Mouse (Mus musculus) liver, postnatal 0 days (tissue): ENCODE measurements at regions not wholly inside any gene's neighbourhood (a gene's known extent, or its start where the extent isn't known, plus 50 kb on each side); places are given as distances from the start of the nearest gene placed in this dataset.
A peak's percentile ranks its signal among the peaks of the same experiment; 100 is the strongest.
"Not testable (repeated sequence)": the region's sequence is repeated elsewhere in the genome, so short reads cannot be mapped to it uniquely, and the experiment has no call there.

Source experiments
- ATAC-seq: fragments of 200-750 bp; cut with Nextera tagmentation; 2 replicates; pipeline ENCODE4 v1.8.0; 2017; ENCODE audit warnings: mild to moderate bottlenecking, moderate library complexity
- DNase-seq: peaks from one replicate; pipeline ENCODE4 v3.0.0-alpha.2; 2016
- H3K27ac ChIP-seq: fragments of 300-500 bp; sonication (generic); 2 replicates; pipeline ENCODE4 v1.5.1; 2014; ENCODE audit warnings: antibody characterized with exemption, moderate library complexity, mild to moderate bottlenecking, low read depth
- H3K27me3 ChIP-seq: fragments of 300-500 bp; sonication (generic); 2 replicates; pipeline ENCODE4 v1.6.1; 2014; ENCODE audit warnings: low read length, control low read depth, mixed read lengths; ENCODE audit not compliant: insufficient read depth
- H3K36me3 ChIP-seq: fragments of 300-500 bp; sonication (generic); replicated peaks from 2 replicates; pipeline ENCODE4 v1.6.1; 2014; ENCODE audit warnings: mild to moderate bottlenecking, control low read depth, low read length, moderate library complexity, mixed read lengths; ENCODE audit not compliant: insufficient read depth
- H3K4me1 ChIP-seq: fragments of 300-500 bp; sonication (generic); 2 replicates; pipeline ENCODE4 v1.6.1; 2014; ENCODE audit warnings: antibody characterized with exemption, mild to moderate bottlenecking, control low read depth; ENCODE audit not compliant: insufficient read depth
- H3K4me2 ChIP-seq: fragments of 300-500 bp; sonication (generic); 2 replicates; pipeline ENCODE4 v1.6.1; 2014; ENCODE audit warnings: low read depth, mild to moderate bottlenecking, low read length, moderate library complexity, mixed read lengths
- H3K4me3 ChIP-seq: fragments of 300-500 bp; sonication (generic); 2 replicates; pipeline ENCODE4 v1.5.1; 2014; ENCODE audit warnings: low read depth, low read length
- H3K9ac ChIP-seq: fragments of 300-500 bp; sonication (generic); replicated peaks from 2 replicates; pipeline ENCODE4 v1.6.1; 2014; ENCODE audit warnings: mild to moderate bottlenecking, moderate library complexity
- H3K9me3 ChIP-seq: fragments of 300-500 bp; sonication (generic); 2 replicates; pipeline ENCODE4 v1.6.1; 2016; ENCODE audit warnings: mild to moderate bottlenecking, control low read depth, low read length, mixed read lengths
- CTCF ChIP-seq: sonication (generic); IDR thresholded peaks from 2 replicates; pipeline ENCODE4 v1.5.1; 2016; ENCODE audit warnings: antibody characterized with exemption, low read depth
- EP300 ChIP-seq: IDR thresholded peaks from 2 replicates; pipeline ENCODE4 v1.6.1; 2016; ENCODE audit warnings: antibody characterized with exemption, low read depth, mild to moderate bottlenecking
- WGBS: fragments of 180-500 bp; shearing (Covaris S2); extraction: QIAGEN DNeasy Blood & Tissue Kit; methylation state at CpG from one replicate; pipeline ENCODE4 v1.1.7; 2014; ENCODE audit not compliant: insufficient replicate concordance; 5-methylcytosine and 5-hydroxymethylcytosine counted together

DNA sequence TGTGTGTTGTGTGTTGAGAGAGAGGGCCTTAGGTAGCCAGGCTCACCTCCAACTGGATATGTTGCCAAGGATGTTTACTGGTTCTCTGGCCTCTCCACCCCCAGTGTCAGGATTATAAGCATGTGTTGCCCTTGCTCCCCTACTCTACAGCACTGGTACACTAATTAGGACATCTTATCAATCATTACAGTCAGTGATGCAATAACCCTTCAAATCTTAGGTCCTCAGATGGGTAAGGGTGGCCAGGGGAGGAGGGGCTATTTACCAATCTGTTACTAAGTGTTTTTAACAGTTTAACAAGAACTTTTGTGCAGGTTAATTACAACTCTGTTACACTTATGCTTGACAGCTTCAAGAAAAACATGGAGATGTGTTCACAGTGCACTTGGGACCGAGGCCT, 80.1 kb upstream of the Cyp2b13 start:
- 60% methylated on average over 1 of the region's 1 CpGs for WGBS
- ATAC-seq (peak; percentile 53; the same call in 1 of the 2 replicates), DNase-seq (no peak)
- TF ChIP-seq CTCF (no peak), EP300 (no peak)
- no peaks in the 10 kb centered on the region for H3K27me3 ChIP-seq
- H3K4me2 ChIP-seq, result no peak overlapping the region
- H3K4me1 ChIP-seq, result no peaks in the 10 kb centered on the region
- no peak overlapping the region for H3K4me3 ChIP-seq
- no peaks in the 10 kb centered on the region; the same call in 1 of the 2 replicates for H3K9me3 ChIP-seq
- no peak overlapping the region for H3K27ac ChIP-seq
- no peak overlapping the region for H3K9ac ChIP-seq
- no peaks in the 10 kb centered on the region for H3K36me3 ChIP-seq

DNA sequence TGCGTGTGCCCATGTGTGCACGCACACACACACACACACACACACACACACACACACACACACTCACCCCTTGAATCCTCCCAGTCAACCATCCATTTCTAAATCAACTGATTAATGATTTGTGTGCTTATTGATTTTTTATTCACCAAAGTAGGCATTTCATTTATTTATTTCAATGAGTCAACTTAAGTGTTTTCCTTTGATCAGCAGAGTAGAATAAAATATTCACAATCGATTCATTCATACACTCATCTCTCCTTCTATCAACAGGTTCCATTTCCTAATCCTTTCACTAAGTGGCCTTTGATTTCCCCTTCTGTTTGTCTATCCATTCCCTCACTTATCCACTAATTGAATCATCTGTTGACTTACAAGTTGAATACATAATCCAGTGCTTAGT, 74.3 kb upstream of the Cyp2b13 start:
- no peak overlapping the region for H3K4me2 ChIP-seq
- H3K27ac ChIP-seq, result no peak overlapping the region
- no peak overlapping the region for H3K4me3 ChIP-seq
- DNase-seq (no peak), ATAC-seq (no peak)
- H3K27me3 ChIP-seq, result no peaks in the 10 kb centered on the region
- H3K4me1 ChIP-seq, result no peaks in the 10 kb centered on the region
- TF ChIP-seq EP300, result no peak
- no peak for TF ChIP-seq CTCF
- WGBS, result 78% methylated on average over 3 of the region's 3 CpGs
- no peaks in the 10 kb centered on the region for H3K36me3 ChIP-seq
- H3K9me3 ChIP-seq, result no peaks in the 10 kb centered on the region
- no peak overlapping the region for H3K9ac ChIP-seq

DNA sequence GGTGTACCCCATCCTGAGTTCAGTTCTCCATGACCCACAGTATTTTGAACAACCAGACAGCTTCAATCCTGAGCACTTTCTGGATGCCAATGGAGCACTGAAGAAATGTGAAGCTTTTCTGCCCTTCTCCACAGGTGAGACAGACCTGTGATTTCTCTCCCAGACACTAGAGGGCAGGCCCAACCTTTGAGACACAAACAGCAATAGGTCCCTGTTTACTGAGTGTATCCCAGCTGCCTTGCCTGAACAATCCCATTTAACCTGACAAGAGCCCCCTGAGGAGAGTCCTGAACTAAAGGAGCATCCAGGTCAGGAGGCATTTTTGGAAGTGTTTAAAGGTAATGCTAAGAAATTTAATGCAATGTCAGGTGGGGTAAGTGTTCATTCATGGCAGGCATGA, 73.0 kb upstream of the Cyp2b13 start:
- H3K4me2 ChIP-seq, result no peak overlapping the region
- no peak overlapping the region for H3K9ac ChIP-seq
- no peaks in the 10 kb centered on the region for H3K9me3 ChIP-seq
- no peak for DNase-seq
- no peaks in the 10 kb centered on the region for H3K4me1 ChIP-seq
- no peaks in the 10 kb centered on the region for H3K36me3 ChIP-seq
- no peak overlapping the region for H3K4me3 ChIP-seq
- ATAC-seq, result peak; percentile 80
- no peaks in the 10 kb centered on the region for H3K27me3 ChIP-seq
- H3K27ac ChIP-seq, result no peak overlapping the region
- TF ChIP-seq EP300 (no peak), CTCF (peak; percentile 67)

DNA sequence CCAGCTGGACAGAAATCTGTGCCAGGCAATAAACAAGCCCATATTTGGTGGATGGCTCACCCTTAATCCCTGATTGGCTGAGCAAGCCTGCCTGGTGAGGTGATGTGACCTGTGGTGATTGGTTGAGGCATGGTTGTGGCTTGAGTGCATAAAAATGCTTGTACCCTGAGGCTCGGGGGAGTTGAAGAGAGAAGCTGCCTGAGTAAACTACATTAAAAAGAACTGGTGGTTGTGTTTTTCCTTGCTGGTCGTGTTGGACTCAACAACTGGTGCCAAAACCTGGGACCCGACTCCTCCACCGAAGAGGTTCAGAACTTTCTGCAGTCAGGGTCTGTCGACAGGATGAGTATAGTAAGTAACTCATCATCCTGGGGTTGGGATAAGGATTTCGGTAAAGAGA, 55.4 kb upstream of the Cyp2b13 start:
- not testable (repeated sequence) for H3K9me3 ChIP-seq, ATAC-seq, DNase-seq, H3K36me3 ChIP-seq, H3K9ac ChIP-seq, H3K27ac ChIP-seq, H3K4me3 ChIP-seq, H3K27me3 ChIP-seq, H3K4me1 ChIP-seq, H3K4me2 ChIP-seq
- WGBS, result 69% methylated on average over 6 of the region's 6 CpGs

DNA sequence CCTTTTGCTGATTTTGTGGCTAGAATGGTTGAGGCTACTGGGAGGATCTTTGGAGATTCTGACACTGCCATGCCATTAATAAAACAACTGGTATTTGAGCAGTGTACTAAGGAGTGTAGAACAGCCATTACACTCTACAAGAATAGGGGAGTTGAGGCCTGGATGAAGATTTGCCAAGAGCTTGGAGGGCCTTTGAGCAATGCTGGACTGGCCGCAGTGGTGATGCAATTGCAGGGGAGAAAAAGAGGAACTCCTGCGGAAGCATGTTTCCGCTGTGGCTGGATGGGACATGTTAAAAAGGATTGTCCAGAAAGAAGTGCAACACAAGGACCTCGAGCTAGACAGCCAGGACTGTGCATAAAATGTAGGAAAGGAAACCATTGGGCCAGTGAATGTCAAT, 53.2 kb upstream of the Cyp2b13 start:
- H3K9me3 ChIP-seq, result no peaks in the 10 kb centered on the region; the same call in 1 of the 2 replicates
- TF ChIP-seq CTCF (no peak), EP300 (no peak)
- H3K27me3 ChIP-seq, result no peaks in the 10 kb centered on the region
- ATAC-seq, result no peak
- 70% methylated on average over 4 of the region's 4 CpGs for WGBS
- no peaks in the 10 kb centered on the region for H3K4me1 ChIP-seq
- no peak overlapping the region for H3K4me3 ChIP-seq
- no peaks in the 10 kb centered on the region for H3K36me3 ChIP-seq
- no peak overlapping the region for H3K27ac ChIP-seq
- H3K4me2 ChIP-seq, result no peak overlapping the region
- no peak for DNase-seq
- no peak overlapping the region for H3K9ac ChIP-seq
